Mouse (Mus musculus): Measurements from ENCODE around the gene Tpi1.
"Not testable (repeated sequence)": the region's sequence is repeated elsewhere in the genome, so short reads cannot be mapped to it uniquely, and the experiment has no call there.

Gene Tpi1

DNA sequence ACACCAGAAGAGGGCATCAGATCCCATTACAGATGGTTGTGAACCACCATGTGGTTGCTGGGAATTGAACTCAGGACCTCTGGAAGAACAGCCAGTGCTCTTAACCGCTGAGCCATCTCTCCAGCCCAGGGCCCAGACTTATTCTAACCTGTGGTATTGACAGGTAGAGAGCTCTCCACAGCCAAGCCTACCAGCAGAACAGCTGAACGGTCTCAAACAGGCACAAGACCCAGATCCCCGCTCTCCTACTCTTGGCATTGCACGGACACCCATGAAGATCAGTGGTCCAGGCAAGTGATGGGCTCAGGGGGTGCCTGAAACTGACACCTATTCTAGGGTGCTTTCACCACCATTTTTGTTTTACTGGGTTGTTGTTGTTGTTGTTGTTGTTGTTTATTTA, 17.1 kb upstream of the Tpi1 start:
- DNase-seq: not testable (repeated sequence)

DNA sequence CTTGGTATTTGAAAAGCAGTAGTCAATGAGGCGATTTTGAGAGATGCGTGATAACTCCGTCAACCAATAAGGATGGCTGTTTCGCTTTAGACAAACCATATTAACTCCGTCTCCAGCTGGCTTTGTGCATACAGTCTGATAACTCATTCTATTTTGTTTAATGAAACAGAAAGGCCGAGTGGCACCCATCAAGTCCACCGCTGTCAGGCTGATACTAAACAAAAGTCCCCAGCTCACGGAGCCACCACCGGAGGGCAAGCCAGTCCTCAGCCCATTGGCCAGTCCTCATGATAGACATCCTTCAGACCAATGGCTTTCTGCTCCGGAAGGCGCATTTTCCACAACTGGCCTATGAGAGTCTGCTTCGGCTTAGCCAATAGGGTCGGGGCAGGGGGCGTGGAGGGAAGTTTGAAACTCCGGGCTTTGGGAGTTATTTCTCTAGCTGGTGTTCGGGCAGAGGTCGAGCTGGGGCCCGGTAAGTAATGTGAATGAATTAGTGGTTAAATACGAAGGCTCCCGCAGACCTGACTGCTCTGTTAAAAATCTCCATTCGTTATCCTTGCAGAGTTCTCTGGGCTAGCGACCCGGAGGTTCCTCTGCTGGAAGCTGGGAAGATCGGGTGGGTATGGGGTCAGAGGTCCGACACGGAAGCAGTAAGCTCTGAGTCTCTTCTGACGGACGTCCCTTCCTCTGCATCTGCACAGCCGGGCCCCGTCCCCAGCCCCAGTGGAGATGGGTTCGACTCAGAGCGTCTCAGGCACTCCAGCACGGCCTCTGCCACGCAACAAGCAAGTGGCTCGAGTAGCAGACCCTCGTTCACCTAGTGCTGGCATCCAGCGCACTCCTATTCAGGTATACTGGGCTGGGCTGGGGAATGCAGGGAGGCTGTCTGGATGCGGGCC, 16.0 kb upstream of the Tpi1 start:
- peak; percentile 82 to 84 for DNase-seq

DNA sequence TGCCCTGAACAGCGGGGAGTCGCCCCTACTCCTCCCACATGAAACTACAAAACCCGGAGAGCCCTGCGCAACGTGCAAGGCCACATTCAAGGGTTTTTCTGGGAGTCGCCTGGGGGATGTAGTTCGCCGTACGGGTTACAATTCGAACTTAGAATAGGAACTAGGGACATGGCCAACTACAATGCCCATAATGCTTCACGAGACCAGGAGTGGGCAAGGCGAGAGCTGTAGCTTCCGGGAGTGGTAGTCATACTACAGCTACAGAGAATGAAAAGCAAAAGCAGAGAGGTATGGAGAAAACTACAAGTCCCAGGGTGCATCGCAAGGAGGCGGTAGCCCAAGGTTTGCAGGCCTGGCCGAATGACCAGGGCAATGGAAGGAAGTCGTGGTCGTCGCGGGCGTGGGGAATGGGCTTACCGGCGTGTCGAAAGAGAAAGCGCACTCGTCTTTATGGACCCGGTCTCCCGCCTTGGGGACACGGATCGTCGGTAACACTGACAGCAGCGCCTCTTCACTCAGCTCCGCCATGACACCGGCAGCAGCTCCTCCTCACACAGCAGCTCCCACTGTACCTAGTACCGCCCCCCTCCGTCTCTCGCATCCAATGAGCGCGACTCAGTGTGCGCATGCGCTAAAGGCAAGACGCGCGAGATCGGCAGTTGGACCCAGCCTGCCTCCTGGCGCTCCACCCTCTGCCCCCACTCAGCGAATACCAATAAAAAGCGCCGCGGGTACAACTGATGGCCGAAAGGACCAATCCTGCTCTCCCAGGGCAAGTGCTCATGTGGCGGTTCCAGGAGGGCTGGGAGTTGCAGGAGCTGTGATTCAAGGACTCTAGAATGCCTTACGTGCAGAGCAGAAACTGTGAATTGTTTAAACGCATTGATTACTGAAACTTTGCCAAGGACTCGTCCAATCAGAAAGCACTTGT, 15.0 kb upstream of the Tpi1 start, which contains the start of the genes Usp5 and Cdca3:
Gene Usp5 (minus strand): TSS at position 617 of the 931 bp plus-strand sequence.
Gene Cdca3 (plus strand): TSS at position 680 of the 931 bp plus-strand sequence.
- peak; percentile 90 to 97 for DNase-seq

GRCm38 (mm10) chr6:124828101-124828592, 14.1 kb upstream of the Tpi1 start:
- DNase-seq: peak; percentile 20 to 28

- DNase-seq: no peak
Observed at GRCm38 (mm10) chr6:124822049-124822448, 8.0 kb upstream of the Tpi1 start.

DNA sequence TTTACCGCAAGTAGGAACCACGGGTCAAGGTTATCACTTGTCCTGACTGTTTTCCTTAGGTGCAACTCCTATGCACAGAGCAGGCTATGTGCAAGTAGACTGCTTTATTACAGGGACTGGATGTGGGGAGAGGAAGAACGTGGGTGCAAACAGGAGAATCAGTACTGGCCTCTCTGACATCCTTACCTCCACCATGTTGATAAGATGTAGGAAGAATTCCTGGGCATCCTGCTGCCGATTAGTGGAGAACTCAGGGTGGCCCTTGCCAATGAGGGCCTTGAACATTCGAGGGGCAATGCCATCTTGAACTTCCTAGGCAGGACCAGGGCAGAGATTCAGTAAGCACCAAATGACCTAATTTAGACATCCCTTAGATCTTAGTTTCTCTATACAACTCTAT, 6.8 kb upstream of the Tpi1 start:
- no peak for DNase-seq

DNA sequence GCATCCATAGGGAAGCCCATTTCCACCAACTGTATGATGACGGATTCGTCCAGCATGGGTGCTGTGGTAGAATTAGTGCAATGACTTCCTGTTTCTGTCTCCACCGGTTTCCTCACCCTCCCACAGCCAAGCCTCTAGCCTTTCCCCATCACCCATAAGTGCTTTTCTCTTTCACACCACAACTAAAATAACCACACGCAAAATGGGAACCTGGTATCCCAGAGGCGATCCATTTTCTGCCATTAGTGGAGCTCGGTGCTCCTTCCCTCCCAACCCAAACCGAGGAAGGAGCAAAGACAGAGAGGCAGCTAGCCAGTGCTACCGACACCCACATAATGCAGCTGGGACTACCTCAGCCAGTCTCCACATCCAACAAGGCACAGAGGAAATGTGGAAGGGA, 3.9 kb upstream of the Tpi1 start:
- DNase-seq: no peak

DNA sequence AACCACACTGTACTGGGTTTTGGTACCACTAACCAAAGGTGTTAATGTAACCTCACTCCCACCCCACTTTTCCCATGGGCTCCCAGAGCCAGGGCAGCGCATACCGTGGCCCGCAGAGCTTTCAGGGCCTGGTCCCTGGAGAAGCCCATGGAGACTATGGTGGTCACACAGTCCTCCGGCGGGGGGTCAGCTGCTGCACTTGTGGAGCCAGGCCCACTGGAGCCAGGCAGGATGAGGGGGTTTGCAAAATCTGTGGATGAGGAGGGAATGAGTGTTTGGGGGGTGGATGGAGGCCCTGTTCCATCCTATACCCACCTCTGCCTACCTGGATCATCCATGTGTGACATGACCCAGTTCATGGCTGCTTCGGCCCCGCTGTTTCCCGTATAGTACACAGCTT, 3.5 kb upstream of the Tpi1 start:
- DNase-seq: no peak

DNA sequence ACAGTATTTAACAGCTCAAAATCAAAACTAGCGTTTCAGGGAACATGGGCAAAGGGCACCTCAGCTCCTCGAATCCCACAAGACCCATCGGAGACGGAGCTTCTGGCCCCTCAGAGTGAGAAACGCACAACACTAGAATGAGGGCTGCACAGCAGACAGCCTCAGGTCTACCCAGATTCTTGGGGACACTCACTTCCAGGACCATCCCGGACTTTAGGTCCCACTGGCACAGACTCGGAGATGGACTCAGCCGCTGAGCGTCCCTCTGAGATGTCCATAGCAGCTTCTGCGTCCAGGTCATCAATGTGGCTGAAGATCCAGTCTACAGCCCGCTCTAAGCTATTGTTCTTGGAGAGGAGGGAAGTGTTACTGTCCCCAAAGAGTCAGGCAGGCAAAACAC, 3.0 kb upstream of the Tpi1 start:
- DNase-seq: no peak

DNA sequence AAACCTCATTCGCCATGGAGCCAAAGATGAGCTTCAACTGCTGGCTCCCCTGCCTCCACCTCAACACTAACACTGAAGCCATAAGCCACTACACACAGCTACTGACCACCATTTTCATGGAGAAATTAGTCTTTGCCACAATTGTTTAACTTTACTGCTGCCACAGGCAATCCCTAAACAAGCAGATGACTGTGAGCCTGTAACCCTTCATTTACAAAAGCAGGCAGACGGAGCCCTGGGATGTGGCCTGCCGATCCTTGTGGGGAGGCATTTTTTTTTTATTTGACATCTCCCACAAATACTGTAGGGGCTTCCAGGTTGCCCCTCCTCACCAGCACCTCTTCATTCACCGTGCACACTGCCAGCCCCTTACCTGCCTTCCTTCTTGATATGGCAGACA, 2.5 kb upstream of the Tpi1 start:
- no peak for DNase-seq

DNA sequence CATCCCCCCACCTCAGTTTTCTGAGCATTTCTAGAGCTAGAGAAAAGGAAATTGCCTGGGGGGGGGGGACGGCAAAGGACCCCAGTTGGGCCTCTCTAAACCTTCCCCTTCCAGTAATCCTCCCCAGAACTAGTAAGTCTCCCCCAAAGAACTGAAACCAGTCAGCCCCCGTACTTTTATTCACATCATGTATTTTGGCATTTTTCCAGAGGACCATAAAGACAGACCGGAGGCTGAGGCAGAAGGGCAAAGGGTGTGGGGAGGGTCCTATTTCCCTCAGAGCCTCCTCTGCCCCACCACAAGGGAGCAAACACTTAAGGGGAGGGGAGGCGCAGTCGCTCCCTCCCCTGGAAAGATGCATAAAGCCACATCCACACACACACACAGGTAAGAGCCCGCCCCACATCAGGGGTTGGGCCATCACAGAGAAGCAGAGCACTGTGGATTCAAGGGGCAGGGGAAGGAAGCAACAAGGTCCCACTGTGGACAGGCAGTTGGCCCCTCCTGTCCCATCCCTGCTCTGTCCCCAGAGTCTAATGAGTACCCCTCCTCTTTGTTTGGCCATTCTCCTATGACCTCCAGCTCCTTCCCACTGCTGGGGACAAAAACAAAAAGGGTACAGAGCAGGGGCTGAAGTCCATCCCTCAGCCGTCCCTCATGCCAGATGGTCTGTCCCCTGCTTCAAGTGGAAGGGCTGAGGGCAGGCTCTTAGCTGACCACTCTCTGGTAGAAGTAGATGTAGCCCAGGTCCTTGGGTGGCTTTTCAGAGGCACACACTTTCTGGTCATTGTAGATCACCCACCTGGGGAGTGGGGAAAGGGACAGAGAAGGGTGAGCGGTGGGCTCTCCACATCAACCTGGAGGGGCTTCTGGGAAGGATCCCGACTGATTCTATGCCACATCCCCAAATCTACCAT, 1.0 kb upstream of the Tpi1 start:
- no peak for DNase-seq

DNA sequence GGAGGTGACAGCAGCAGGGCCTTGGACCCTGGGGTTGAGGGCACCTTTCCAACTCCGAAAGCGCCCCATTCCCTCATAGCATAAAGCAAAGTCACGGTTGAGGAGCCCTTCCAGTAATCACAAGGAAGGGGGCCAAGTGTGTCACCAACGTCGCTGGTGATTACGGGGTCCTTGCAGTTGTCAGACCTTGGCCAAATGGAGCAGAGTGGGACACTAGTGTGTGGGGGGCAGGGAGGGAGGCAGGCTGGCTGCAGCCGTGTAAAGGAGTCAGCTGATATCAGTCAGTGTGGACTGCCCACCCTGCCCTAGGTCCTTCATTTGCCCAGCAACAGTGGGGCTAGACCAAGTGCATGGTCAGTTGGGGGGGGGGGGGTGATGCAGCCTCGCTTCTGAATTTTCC, 352 bp upstream of the Tpi1 start:
- DNase-seq: no peak

GRCm38 (mm10) chr6:124813496-124813895, 600 bp downstream of the Tpi1 start:
- DNase-seq: peak; percentile 40 to 55

DNA sequence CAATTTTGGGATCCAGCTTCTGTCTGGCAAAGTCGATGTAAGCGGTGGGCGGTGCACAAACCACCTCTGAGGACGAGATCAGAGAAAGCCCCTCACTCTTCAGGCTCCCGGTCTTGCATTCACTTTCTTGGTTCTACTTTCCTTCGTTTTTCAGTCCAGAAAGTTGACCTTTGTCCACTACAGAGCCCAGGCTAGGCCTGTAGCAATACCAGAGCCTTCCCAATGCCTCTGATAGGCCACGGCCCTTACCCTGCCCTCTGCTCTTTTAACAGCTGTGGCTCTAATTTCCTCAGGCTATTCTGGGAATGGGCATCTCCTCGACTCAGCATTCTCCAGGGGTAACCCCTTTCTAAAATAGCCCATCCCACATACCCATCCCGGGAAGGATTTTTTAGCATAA, 1.2 kb downstream of the Tpi1 start:
- DNase-seq: no peak

GRCm38 (mm10) chr6:124811701-124812560, 2.2 kb downstream of the Tpi1 start:
- DNase-seq: no peak

GRCm38 (mm10) chr6:124811403-124811665, 2.8 kb downstream of the Tpi1 start:
- DNase-seq: no peak

DNA sequence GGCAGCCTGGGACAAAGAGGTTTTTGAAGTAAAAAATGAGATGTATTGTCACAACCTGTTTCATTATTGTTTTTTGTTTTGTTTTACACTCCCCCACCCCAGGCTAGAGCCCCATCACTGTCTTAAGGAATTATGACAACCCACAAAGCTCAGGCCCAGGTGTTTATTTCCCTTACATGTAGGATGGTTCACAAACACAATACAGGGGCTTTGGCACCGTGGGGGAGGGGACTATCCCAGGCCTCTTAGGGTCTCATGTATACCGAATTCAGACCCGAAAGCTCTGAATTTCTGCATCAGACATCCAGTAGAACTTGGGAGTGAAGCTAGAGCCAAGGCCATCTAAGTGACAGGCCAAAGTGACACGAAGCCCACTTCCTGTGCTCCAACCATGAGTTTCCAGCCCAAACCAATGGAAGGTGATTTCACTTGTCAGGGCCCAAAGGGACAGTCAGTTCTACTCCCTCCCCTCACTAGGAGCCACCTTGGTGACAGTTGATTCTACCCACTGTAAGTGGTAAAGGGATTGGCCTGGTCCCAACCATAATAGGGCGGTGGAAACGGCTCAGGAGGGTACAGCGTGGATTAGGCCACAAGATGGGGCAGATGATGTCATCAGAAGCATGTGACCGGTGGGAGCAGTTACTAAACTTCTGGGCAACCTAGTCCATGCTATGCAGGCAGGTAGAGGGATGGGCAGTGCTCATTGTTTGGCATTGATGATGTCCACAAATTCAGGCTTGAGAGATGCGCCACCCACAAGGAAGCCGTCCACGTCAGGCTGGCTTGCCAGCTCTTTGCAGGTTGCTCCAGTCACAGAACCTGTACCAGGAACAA, 3.3 kb downstream of the Tpi1 start:
- DNase-seq: not testable (repeated sequence)

- DNase-seq: no peak
Observed at GRCm38 (mm10) chr6:124809775-124810538, 4.1 kb downstream of the Tpi1 start.

- peak; percentile 71 to 82 for DNase-seq
Observed at GRCm38 (mm10) chr6:124809052-124809774, 4.9 kb downstream of the Tpi1 start.
